24 mouse cellular contexts compared by ENCODE assay signal in genomic region chr2:97965211-97965610, GRCm38 (mm10).
"Had no signal": no experiment of that assay in that cellular context is flagged by ENCODE, and none has a peak within 500 bp of the region (broad histone marks: within the 10 kb centered on the region; RNA-seq: fewer than 3 reads in every experiment).

No protein-coding gene starts in this region.

- H3K4me2 ChIP-seq: heart, embryonic 12.5 days; hindbrain, embryonic 14.5 days; intestine, embryonic 15.5 days; limb, embryonic 12.5 days; liver, embryonic 11.5 days; liver, embryonic 13.5 days; liver, embryonic 15.5 days had no signal

- H3K27me3 ChIP-seq: heart, embryonic 12.5 days; intestine, embryonic 15.5 days; limb, embryonic 12.5 days; liver, embryonic 13.5 days; liver, embryonic 15.5 days had no signal

- H3K36me3 ChIP-seq: heart, embryonic 10.5 days; heart, embryonic 12.5 days; intestine, embryonic 15.5 days; limb, embryonic 10.5 days; limb, embryonic 12.5 days; liver, embryonic 13.5 days; liver, embryonic 15.5 days had no signal

- H3K4me1 ChIP-seq: heart, embryonic 10.5 days; heart, embryonic 12.5 days; intestine, embryonic 15.5 days; limb, embryonic 10.5 days; limb, embryonic 12.5 days; liver, embryonic 13.5 days; liver, embryonic 15.5 days had no signal

- DNase-seq: gastrocnemius, postnatal 14 days; gastrocnemius, postnatal 36 days; heart, adult 18-20 months; heart, postnatal 10 days; kidney, adult 18-20 months; kidney, adult 8-10 months; kidney, postnatal 10 days; kidney, postnatal 25 days; kidney, postnatal 4 days; liver; liver, embryonic 13.5 days had no signal

- ATAC-seq: hindbrain, embryonic 16.5 days; inflammation-experienced regulatory T-cells, adult 6 months; intestine, embryonic 15.5 days; intestine, postnatal 0 days had no signal

- H3K9ac ChIP-seq: heart, embryonic 12.5 days; hindbrain, embryonic 14.5 days; intestine, embryonic 15.5 days; limb, embryonic 12.5 days; liver, embryonic 13.5 days; liver, embryonic 15.5 days had no signal

- H3K9me3 ChIP-seq: heart, embryonic 10.5 days; heart, embryonic 12.5 days; intestine, embryonic 15.5 days; limb, embryonic 10.5 days; limb, embryonic 12.5 days; liver, embryonic 13.5 days; liver, embryonic 15.5 days had no signal

- H3K4me3 ChIP-seq: heart, embryonic 10.5 days; heart, embryonic 12.5 days; intestine, embryonic 15.5 days; layer of hippocampus, adult 2 months; left cerebral cortex, adult 2 months; limb, embryonic 10.5 days; limb, embryonic 12.5 days; liver, embryonic 13.5 days; liver, embryonic 15.5 days had no signal

- H3K27ac ChIP-seq: heart, embryonic 10.5 days; hindbrain, embryonic 14.5 days; intestine, embryonic 15.5 days; layer of hippocampus, adult 2 months; left cerebral cortex, adult 2 months; limb, embryonic 10.5 days; limb, embryonic 12.5 days; liver, embryonic 13.5 days; liver, embryonic 15.5 days had no signal
